Mouse (Mus musculus) adrenal gland, postnatal 14 days (tissue): ENCODE data around the gene Olfr149. TPM values are rescaled to one million over a fixed set of nuclear protein-coding genes. Genes with fewer than 3 reads are reported as not detected.
"Not testable (repeated sequence)": the region's sequence is repeated elsewhere in the genome, so short reads cannot be mapped to it uniquely, and the experiment has no call there.

ENCODE experiments used
- DNase-seq: peaks from one replicate; pipeline ENCODE4 v3.0.0; 2021; ENCODE audit warnings: mixed read lengths
- long read RNA-seq, 2 experiments: library from polyadenylated mRNA; stranded (forward); transcript quantifications; one replicate each; pipeline ENCODE4 v2.0.0; 2021
- total RNA-seq: library from RNA; stranded (reverse); gene quantifications from 2 replicates; pipeline ENCODE4 v1.2.3, GENCODE M21; 2021

Gene Olfr149
- total RNA-seq, result not detected in 2 replicates
- long read RNA-seq, experiment 1, result 0 reads
- long read RNA-seq, experiment 2, result 0 reads

- no peak for DNase-seq
Measured at GRCm38 (mm10) chr9:39707017-39707416, at the start of gene Olfr149. Gene Olfr149 (minus strand): TSS chr9:39707117.

DNA sequence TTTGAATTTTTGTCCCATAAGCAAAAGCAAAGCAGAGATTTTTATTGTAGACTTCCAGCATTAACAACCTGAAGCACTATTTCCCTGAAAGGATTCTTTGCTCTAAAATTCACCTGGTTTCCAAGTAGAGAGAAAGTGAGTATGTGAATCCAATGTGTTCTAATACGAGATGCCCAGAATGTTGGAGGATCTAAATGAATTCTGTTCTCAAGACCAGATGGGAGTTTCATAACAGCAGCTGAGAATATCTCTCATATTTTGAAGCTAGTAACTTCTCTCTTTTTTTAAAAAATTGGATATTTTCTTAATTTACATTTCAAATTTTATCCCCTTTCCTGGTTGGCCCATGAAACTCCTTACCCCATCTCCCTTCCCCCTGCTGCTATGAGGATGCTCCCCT is 39.5 kb upstream of the Olfr149 start:
- DNase-seq, result no peak

DNA sequence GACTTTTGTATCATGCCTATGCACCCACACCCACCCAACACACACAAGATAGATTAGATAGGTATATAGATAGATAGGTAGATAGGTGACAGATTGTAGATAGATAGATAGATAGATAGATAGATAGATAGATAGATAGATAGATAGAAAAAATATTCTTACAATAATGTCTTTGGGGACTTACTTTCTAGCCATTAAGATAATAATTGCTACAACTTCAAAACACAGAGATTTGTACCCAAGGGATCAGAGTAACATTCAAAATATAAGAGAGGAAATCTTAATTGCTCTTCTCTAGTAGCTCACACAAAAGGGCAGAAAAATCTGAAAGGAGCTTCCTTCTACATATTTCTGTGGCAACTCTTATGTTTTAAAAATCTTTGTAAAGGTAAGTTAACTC is 39.0 kb upstream of the Olfr149 start, which contains the start of gene Olfr967:
Gene Olfr967 (plus strand): TSS at position 301 of the 400 bp plus-strand sequence.
- DNase-seq, result no peak

- DNase-seq, result no peak
Measured at GRCm38 (mm10) chr9:39740741-39741140, 33.8 kb upstream of the Olfr149 start.

- no peak for DNase-seq
Measured at GRCm38 (mm10) chr9:39730678-39731077, 23.8 kb upstream of the Olfr149 start, which contains the start of gene Olfr150. Gene Olfr150 (plus strand): TSS chr9:39730978.

DNA sequence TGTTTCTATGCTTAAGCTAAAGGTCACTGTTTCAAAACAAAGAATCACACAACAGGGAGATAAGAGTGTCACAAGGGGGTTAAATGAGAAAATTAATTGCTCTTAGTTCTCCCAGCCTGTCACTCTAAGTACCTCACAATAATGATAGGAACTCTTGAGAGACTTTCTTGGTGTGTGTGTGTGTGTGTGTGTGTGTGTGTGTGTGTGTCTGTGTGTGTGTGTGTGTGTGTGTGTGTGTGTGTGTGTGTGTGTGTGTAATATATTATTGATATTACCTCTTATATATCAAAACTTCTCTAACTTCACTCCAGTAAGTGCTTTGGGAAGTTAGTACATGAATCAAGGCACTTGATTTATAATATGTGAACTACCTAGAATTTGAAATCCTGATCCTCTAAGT is 4.1 kb upstream of the Olfr149 start, which contains the start of gene Olfr965:
Gene Olfr965 (plus strand): TSS at position 301 of the 400 bp plus-strand sequence.
- DNase-seq, result no peak

GRCm38 (mm10) chr9:39708958-39709357 is 2.0 kb upstream of the Olfr149 start:
- no peak for DNase-seq

- not testable (repeated sequence) for DNase-seq
Measured at GRCm38 (mm10) chr9:39701123-39701522, 5.8 kb downstream of the Olfr149 start.

GRCm38 (mm10) chr9:39679280-39679679 is 27.6 kb downstream of the Olfr149 start:
- no peak for DNase-seq

- DNase-seq, result no peak
Measured at GRCm38 (mm10) chr9:39678557-39678956, 28.4 kb downstream of the Olfr149 start.

DNA sequence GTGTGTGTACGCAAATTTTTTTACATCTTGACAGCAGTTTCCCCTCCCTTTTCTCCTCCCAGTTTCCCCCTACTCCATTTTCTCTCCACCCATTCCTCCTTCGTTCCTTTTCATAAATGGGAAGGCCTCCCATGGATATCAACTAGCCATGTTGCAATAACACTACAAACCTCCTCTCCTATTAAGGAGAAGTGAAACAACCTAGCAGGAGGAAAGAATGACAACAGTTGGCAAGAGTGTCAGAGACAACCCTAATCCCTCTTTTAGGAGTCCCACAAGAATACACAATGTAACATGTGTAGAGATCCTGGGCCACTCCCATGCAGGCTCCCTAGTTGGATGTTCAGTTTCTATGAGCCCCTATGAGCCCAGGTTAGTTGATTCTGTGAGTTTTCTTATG is 32.1 kb downstream of the Olfr149 start:
- DNase-seq, result no peak

DNA sequence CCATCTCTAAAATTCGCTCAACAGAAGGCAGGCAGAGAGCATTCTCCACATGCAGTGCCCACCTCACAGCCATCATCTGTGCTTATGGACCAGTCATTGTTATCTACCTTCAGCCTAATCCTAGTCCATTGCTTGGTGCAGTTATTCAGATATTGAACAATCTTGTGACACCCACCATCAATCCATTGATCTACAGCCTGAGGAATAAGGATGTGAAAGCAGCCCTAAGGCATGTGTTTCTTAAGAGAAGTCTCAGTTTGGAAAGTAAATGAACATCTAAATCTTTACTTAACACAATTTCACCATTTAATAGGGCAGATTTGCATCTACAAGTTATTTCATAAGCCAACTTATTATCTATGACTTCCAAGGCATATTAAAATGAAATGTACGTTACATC is 37.2 kb downstream of the Olfr149 start:
- no peak for DNase-seq

DNA sequence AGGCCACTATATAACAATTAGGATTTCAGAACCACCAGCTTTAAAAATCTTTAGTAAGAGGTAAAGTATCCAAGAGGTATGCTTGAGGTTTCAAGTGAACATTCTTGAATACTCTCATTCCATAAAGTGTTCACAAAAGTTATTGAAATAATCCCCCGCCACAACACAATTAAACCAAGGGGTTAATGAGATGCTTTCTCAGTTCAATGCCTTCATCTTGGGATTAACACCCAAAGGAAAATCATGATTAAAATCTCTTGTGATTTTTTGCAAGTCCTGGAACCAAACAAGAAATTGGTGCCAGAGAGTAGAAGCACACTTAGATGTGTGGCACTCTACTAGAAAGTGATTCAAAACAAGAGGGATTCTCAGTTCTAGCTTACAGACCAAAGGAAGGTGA is 40.0 kb downstream of the Olfr149 start, which contains the start of gene Olfr963:
Gene Olfr963 (plus strand): TSS at position 301 of the 400 bp plus-strand sequence.
- no peak for DNase-seq

- no peak for DNase-seq
Measured at GRCm38 (mm10) chr9:39654756-39655396, 52.0 kb downstream of the Olfr149 start.

Other genes starting within 250 kb of the Olfr149 start
- gene Olfr955, start 235.2 kb downstream of the Olfr149 start, total RNA-seq, result not detected in 2 replicates
- not detected in 2 replicates for gene Olfr44, start 213.1 kb downstream of the Olfr149 start, total RNA-seq
- not detected in 2 replicates for gene Olfr957, start 191.3 kb downstream of the Olfr149 start, total RNA-seq
- not detected in 2 replicates for gene Olfr958, start 153.1 kb downstream of the Olfr149 start, total RNA-seq
- not detected in 2 replicates for gene Olfr959, start 131.5 kb downstream of the Olfr149 start, total RNA-seq
- gene AW551984, start 102.7 kb downstream of the Olfr149 start, total RNA-seq, result 11.9 and 14.9 TPM in 2 replicates
- gene Olfr148, start 96.5 kb downstream of the Olfr149 start, total RNA-seq, result not detected in 2 replicates
- not detected in 2 replicates for gene Olfr960, start 85.7 kb downstream of the Olfr149 start, total RNA-seq
- gene Olfr961, start 62.0 kb downstream of the Olfr149 start, total RNA-seq, result not detected in 2 replicates
- not detected in 2 replicates for gene Olfr963, start 39.9 kb downstream of the Olfr149 start, total RNA-seq
- gene Olfr965, start 4.2 kb upstream of the Olfr149 start, total RNA-seq, result not detected in 2 replicates
- gene Olfr150, start 23.9 kb upstream of the Olfr149 start, total RNA-seq, result not detected in 2 replicates
- gene Olfr967, start 39.1 kb upstream of the Olfr149 start, total RNA-seq, result not detected in 2 replicates
- gene Olfr968, start 76.1 kb upstream of the Olfr149 start, total RNA-seq, result not detected in 2 replicates
- not detected in 2 replicates for gene Olfr969, start 83.8 kb upstream of the Olfr149 start, total RNA-seq
- not detected in 2 replicates for gene Olfr970, start 101.7 kb upstream of the Olfr149 start, total RNA-seq
- gene Olfr971, start 129.8 kb upstream of the Olfr149 start, total RNA-seq, result not detected in 2 replicates
- gene Olfr972, start 159.3 kb upstream of the Olfr149 start, total RNA-seq, result not detected in 2 replicates
- not detected in 2 replicates for gene Olfr229, start 200.2 kb upstream of the Olfr149 start, total RNA-seq
- not detected in 2 replicates for gene Olfr974, start 230.4 kb upstream of the Olfr149 start, total RNA-seq
- gene Olfr975, start 244.9 kb upstream of the Olfr149 start, total RNA-seq, result not detected in 2 replicates